Mouse (Mus musculus) MEL (cell line): Measurements from ENCODE around the gene Zfp42. TPM values are rescaled to one million over a fixed set of nuclear protein-coding genes. Genes with fewer than 3 reads are reported as not detected.
"Not testable (repeated sequence)": the region's sequence is repeated elsewhere in the genome, so short reads cannot be mapped to it uniquely, and the experiment has no call there.

Experiments
- DNase-seq: peaks from one replicate; pipeline ENCODE4 v3.0.0; 2011; ENCODE audit warnings: low read depth, low spot score
- H3K27ac ChIP-seq: 2 replicates; pipeline ENCODE4 v1.5.1; 2012; ENCODE audit warnings: low read depth, mild to moderate bottlenecking, control low read depth, low read length, moderate library complexity; ENCODE audit not compliant: control insufficient read depth
- H3K27me3 ChIP-seq, 2 experiments: fragments of 150-350 bp in 1 of 2; sonication (generic) in 1 of 2; 2 replicates each; pipeline ENCODE4 v1.6.1; 2012; ENCODE audit warnings: low read length in 2 of 2, mild to moderate bottlenecking in 2 of 2, improper control_type of control experiment in 1 of 2, moderate library complexity in 1 of 2; ENCODE audit not compliant: insufficient read depth in 2 of 2, control insufficient read depth in 1 of 2
- H3K36me3 ChIP-seq, 2 experiments: 2 replicates each; pipeline ENCODE4 v1.6.1; 2012 to 2014; ENCODE audit warnings: low read length in 2 of 2, improper control_type of control experiment in 1 of 2, inconsistent platforms in 1 of 2, mild to moderate bottlenecking in 1 of 2; ENCODE audit not compliant: insufficient read depth in 2 of 2, control insufficient read depth in 1 of 2
- H3K4me1 ChIP-seq, 2 experiments: fragments of 150-350 bp in 1 of 2; sonication (generic) in 1 of 2; 2 replicates each; pipeline ENCODE4 v1.6.1; 2012; ENCODE audit warnings: low read length in 2 of 2, improper control_type of control experiment in 1 of 2, mild to moderate bottlenecking in 1 of 2; ENCODE audit not compliant: insufficient read depth in 2 of 2, control insufficient read depth in 1 of 2
- H3K4me3 ChIP-seq, 2 experiments: fragments of 150-350 bp in 1 of 2; sonication (generic) in 1 of 2; 2 replicates each; pipeline ENCODE4 v1.5.1; 2012; ENCODE audit warnings: low read depth in 2 of 2, low read length in 2 of 2, mild to moderate bottlenecking in 2 of 2, moderate library complexity in 2 of 2, control low read depth in 1 of 2, improper control_type of control experiment in 1 of 2; ENCODE audit not compliant: control insufficient read depth in 1 of 2, insufficient read depth in 1 of 2
- H3K79me2 ChIP-seq: 2 replicates; pipeline ENCODE4 v1.6.1; 2012; ENCODE audit warnings: mild to moderate bottlenecking, low read length, moderate library complexity; ENCODE audit not compliant: control insufficient read depth, poor library complexity, insufficient read depth
- H3K9ac ChIP-seq: 2 replicates; pipeline ENCODE4 v1.6.1; 2012; ENCODE audit warnings: low read depth, mild to moderate bottlenecking, control low read depth, low read length, moderate library complexity; ENCODE audit not compliant: control insufficient read depth, poor library complexity, severe bottlenecking
- H3K9me3 ChIP-seq: fragments of 150-350 bp; sonication (generic); replicated peaks from 2 replicates; pipeline ENCODE4 v1.6.1; 2012; ENCODE audit warnings: mild to moderate bottlenecking, low read length, improper control_type of control experiment, moderate library complexity; ENCODE audit not compliant: insufficient read depth
- CTCF ChIP-seq, 3 experiments: IDR thresholded peaks in 2 of 3; conservative IDR thresholded peaks in 1 of 3; 2 replicates each; pipeline ENCODE4 v1.5.1; 2011 to 2012; ENCODE audit warnings: low read length in 3 of 3, low read depth in 2 of 3, mild to moderate bottlenecking in 2 of 3, improper control_type of control experiment in 1 of 3, inconsistent platforms in 1 of 3, mixed read lengths in 1 of 3, moderate library complexity in 1 of 3; ENCODE audit not compliant: control insufficient read depth in 1 of 3, insufficient read depth in 1 of 3, poor library complexity in 1 of 3, severe bottlenecking in 1 of 3
- ELF1 ChIP-seq: IDR thresholded peaks from 2 replicates; pipeline ENCODE4 v1.6.1; 2014; ENCODE audit warnings: low read depth, mild to moderate bottlenecking, inconsistent platforms, low read length, improper control_type of control experiment, moderate library complexity
- ETS1 ChIP-seq: IDR thresholded peaks from 2 replicates; pipeline ENCODE4 v1.6.1; 2012; ENCODE audit warnings: low read depth, mild to moderate bottlenecking, inconsistent platforms, low read length, improper control_type of control experiment, moderate library complexity
- GABPA ChIP-seq: IDR thresholded peaks from 2 replicates; pipeline ENCODE4 v1.6.1; 2012; ENCODE audit warnings: low read depth, mild to moderate bottlenecking, inconsistent platforms, low read length, improper control_type of control experiment, moderate library complexity
- GATA1 ChIP-seq: IDR thresholded peaks from 2 replicates; pipeline ENCODE4 v1.6.1; 2011; ENCODE audit warnings: low read depth, low read length, improper control_type of control experiment
- HCFC1 ChIP-seq: IDR thresholded peaks from 2 replicates; pipeline ENCODE4 v1.6.1; 2012; ENCODE audit warnings: low read depth, mild to moderate bottlenecking, inconsistent platforms, low read length, improper control_type of control experiment, moderate library complexity
- JUND ChIP-seq: IDR thresholded peaks from 2 replicates; pipeline ENCODE4 v1.6.1; 2011; ENCODE audit warnings: low read depth, mild to moderate bottlenecking, improper control_type of control experiment, low read length
- KAT2A ChIP-seq: conservative IDR thresholded peaks from 2 replicates; pipeline ENCODE4 v1.6.1; 2012; ENCODE audit warnings: low read depth, low read length, improper control_type of control experiment, inconsistent platforms
- MAX ChIP-seq: IDR thresholded peaks from 2 replicates; pipeline ENCODE4 v1.6.1; 2011; ENCODE audit warnings: low read length, improper control_type of control experiment
- MAZ ChIP-seq: IDR thresholded peaks from 2 replicates; pipeline ENCODE4 v1.6.1; 2012; ENCODE audit warnings: low read depth, mild to moderate bottlenecking, inconsistent platforms, low read length, improper control_type of control experiment
- MEF2A ChIP-seq: IDR thresholded peaks from 2 replicates; pipeline ENCODE4 v1.6.1; 2014; ENCODE audit warnings: low read depth, mild to moderate bottlenecking, inconsistent platforms, low read length, improper control_type of control experiment; ENCODE audit not compliant: poor library complexity, insufficient replicate concordance, severe bottlenecking; ENCODE audit errors: extremely low read depth
- MYC ChIP-seq: IDR thresholded peaks from 2 replicates; pipeline ENCODE4 v1.6.1; 2011; ENCODE audit warnings: low read depth, mild to moderate bottlenecking, low read length, improper control_type of control experiment, moderate library complexity
- POLR2AphosphoS5 ChIP-seq: IDR thresholded peaks from 2 replicates; pipeline ENCODE4 v1.6.1; 2012; ENCODE audit warnings: low read depth, borderline replicate concordance, mild to moderate bottlenecking, inconsistent platforms, low read length, moderate library complexity, mixed read lengths
- RAD21 ChIP-seq: IDR thresholded peaks from 2 replicates; pipeline ENCODE4 v1.6.1; 2011; ENCODE audit warnings: mild to moderate bottlenecking, low read depth, low read length, improper control_type of control experiment
- RCOR1 ChIP-seq: IDR thresholded peaks from 2 replicates; pipeline ENCODE4 v1.6.1; 2012; ENCODE audit warnings: low read depth, mild to moderate bottlenecking, inconsistent platforms, low read length, improper control_type of control experiment
- SIN3A ChIP-seq: IDR thresholded peaks from 2 replicates; pipeline ENCODE4 v1.6.1; 2012; ENCODE audit warnings: low read length, improper control_type of control experiment, inconsistent platforms
- TBP ChIP-seq: IDR thresholded peaks from 2 replicates; pipeline ENCODE4 v1.8.0; 2011; ENCODE audit warnings: low read depth, low read length, improper control_type of control experiment
- TCF12 ChIP-seq: IDR thresholded peaks from 2 replicates; pipeline ENCODE4 v1.6.1; 2014; ENCODE audit warnings: low read depth, mild to moderate bottlenecking, inconsistent platforms, low read length, improper control_type of control experiment, moderate library complexity
- UBTF ChIP-seq: IDR thresholded peaks from 2 replicates; pipeline ENCODE4 v1.6.1; 2012; ENCODE audit warnings: low read depth, mild to moderate bottlenecking, inconsistent platforms, low read length, improper control_type of control experiment, moderate library complexity, borderline replicate concordance; ENCODE audit not compliant: insufficient read depth
- USF1 ChIP-seq: IDR thresholded peaks from 2 replicates; pipeline ENCODE4 v1.6.1; 2014; ENCODE audit warnings: low read depth, mild to moderate bottlenecking, inconsistent platforms, low read length, improper control_type of control experiment, moderate library complexity
- ZC3H11A ChIP-seq: IDR thresholded peaks from 2 replicates; pipeline ENCODE4 v1.6.1; 2012; ENCODE audit warnings: low read depth, mild to moderate bottlenecking, inconsistent platforms, low read length, improper control_type of control experiment
- polyA plus RNA-seq, 2 experiments: library from polyadenylated mRNA; stranded (reverse) in 1 of 2; unstranded in 1 of 2; fragments of >175 nt in 1 of 2; fragments of >200 nt in 1 of 2; gene quantifications; 2 replicates each; pipeline versions ENCODE4 v1.2.1 to v1.2.4; 2012; ENCODE audit warnings: low replicate concordance in 2 of 2, low read depth in 1 of 2; ENCODE audit not compliant: insufficient read length in 2 of 2, insufficient read depth in 1 of 2, missing spikeins in 1 of 2
- total RNA-seq: library from RNA; depleted of rRNA; stranded (reverse); fragments of 300-350 nt; gene quantifications from 2 replicates; pipeline ENCODE4 v1.2.3, GENCODE M21; 2012; rRNA removed

Gene Zfp42
- total RNA-seq (not detected in 2 replicates), polyA plus RNA-seq (not detected)

- H3K79me2 ChIP-seq, result no peaks in the 10 kb centered on the region
- H3K27ac ChIP-seq, result no peak within 1 kb of the TSS
- TF ChIP-seq KAT2A, result no peak
- TF ChIP-seq MAX, result no peak
- TF ChIP-seq HCFC1, result no peak
- TF ChIP-seq MEF2A, result no peak
- TF ChIP-seq ETS1, result no peak
- TF ChIP-seq CTCF (IDR thresholded peaks at IDR 0.05 in 2 of 3, conservative IDR thresholded peaks at IDR 0.05 in 1 of 3; ENCODE audit: control insufficient read depth in 1 of 3, insufficient read depth in 1 of 3, low read depth in 2 of 3, low read length in 3 of 3, poor library complexity in 1 of 3, severe bottlenecking in 1 of 3), result no peak
- TF ChIP-seq USF1, result no peak
- TF ChIP-seq TBP, result no peak
- no peak for TF ChIP-seq MAZ
- TF ChIP-seq POLR2AphosphoS5, result no peak
- no peak for TF ChIP-seq RCOR1
- no peak for TF ChIP-seq JUND
- no peak for TF ChIP-seq TCF12
- TF ChIP-seq ZC3H11A, result no peak
- no peak for TF ChIP-seq ELF1
- TF ChIP-seq UBTF, result no peak
- TF ChIP-seq GABPA, result no peak
- no peak for TF ChIP-seq RAD21
- no peak for TF ChIP-seq GATA1
- no peak for TF ChIP-seq MYC
- no peaks in the 10 kb centered on the region for H3K36me3 ChIP-seq
- H3K4me1 ChIP-seq, result no peaks in the 10 kb centered on the region
- no peak within 1 kb of the TSS for H3K9ac ChIP-seq
- DNase-seq, result no peak
- H3K9me3 ChIP-seq, result no peaks in the 10 kb centered on the region
- no peaks in the 10 kb centered on the region for H3K27me3 ChIP-seq
- H3K4me3 ChIP-seq, result no peak within 1 kb of the TSS
These were observed at the start of gene Zfp42 for GRCm38 (mm10) chr8:43306896-43307295. TSS of gene Zfp42 (minus strand) at chr8:43306980.

GRCm38 (mm10) chr8:43356069-43356770 is 49.4 kb upstream of the Zfp42 start:
- no peak for TF ChIP-seq SIN3A
- Histone ChIP-seq H3K4me3 (no peak overlapping the region), H3K79me2 (no peaks in the 10 kb centered on the region), H3K27ac (no peak overlapping the region), H3K36me3 (no peaks in the 10 kb centered on the region), H3K9ac (no peak overlapping the region), H3K9me3 (no peaks in the 10 kb centered on the region), H3K27me3 (no peaks in the 10 kb centered on the region), H3K4me1 (no peaks in the 10 kb centered on the region)
- DNase-seq, result no peak

- H3K27ac ChIP-seq, H3K79me2 ChIP-seq, DNase-seq, H3K4me3 ChIP-seq, H3K4me1 ChIP-seq, H3K36me3 ChIP-seq, H3K9me3 ChIP-seq, H3K27me3 ChIP-seq, H3K9ac ChIP-seq: not testable (repeated sequence)
These were observed 45.5 kb upstream of the Zfp42 start for GRCm38 (mm10) chr8:43352241-43352640.
